Mouse (Mus musculus): Measurements from ENCODE around the gene Grik4.

DNA sequence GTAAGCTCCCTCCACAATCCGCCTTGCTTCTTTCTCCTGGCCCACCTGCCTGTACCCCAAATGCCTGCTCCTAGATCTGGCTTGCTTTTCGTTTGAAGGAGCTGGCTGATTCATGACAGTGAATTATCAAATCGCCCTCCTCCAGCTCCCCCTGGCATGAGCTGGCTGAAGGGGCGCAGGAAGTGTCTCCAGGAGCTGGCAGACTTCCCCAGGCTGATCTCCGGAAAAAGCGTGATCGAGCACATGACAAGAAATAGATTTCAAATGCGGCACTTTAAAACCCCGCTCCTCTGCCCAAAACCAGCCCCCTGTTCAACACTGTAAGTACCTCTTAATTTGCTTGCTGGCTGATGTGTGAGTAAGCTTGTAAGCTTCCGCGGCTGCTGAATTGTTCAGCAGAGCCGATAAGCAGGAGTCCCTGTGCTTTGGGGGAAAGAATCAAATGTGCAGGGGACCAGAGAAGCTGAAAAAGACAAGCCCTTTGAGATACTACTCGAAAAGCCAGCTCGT is 331.8 kb downstream of the Grik4 start:
- TF ChIP-seq CTCF (IDR thresholded peaks at IDR 0.05; ENCODE audit: low read depth, low read length) = no peak
- TF ChIP-seq POLR2A (IDR thresholded peaks at IDR 0.05; ENCODE audit: extremely low read depth, insufficient read depth, low read length) = no peak

Data from liver, adult 2 months (tissue).